Mouse (Mus musculus) right cerebral cortex, adult 2 months (tissue): Measurements from ENCODE around the gene Tpk1.
A peak's percentile ranks its signal among the peaks of the same experiment; 100 is the strongest.

Experiments
- DNase-seq, 2 experiments: peaks; one replicate each; pipeline ENCODE4 v3.0.0; 2021 to 2022; ENCODE audit warnings: low spot score in 2 of 2

Gene Tpk1

DNA sequence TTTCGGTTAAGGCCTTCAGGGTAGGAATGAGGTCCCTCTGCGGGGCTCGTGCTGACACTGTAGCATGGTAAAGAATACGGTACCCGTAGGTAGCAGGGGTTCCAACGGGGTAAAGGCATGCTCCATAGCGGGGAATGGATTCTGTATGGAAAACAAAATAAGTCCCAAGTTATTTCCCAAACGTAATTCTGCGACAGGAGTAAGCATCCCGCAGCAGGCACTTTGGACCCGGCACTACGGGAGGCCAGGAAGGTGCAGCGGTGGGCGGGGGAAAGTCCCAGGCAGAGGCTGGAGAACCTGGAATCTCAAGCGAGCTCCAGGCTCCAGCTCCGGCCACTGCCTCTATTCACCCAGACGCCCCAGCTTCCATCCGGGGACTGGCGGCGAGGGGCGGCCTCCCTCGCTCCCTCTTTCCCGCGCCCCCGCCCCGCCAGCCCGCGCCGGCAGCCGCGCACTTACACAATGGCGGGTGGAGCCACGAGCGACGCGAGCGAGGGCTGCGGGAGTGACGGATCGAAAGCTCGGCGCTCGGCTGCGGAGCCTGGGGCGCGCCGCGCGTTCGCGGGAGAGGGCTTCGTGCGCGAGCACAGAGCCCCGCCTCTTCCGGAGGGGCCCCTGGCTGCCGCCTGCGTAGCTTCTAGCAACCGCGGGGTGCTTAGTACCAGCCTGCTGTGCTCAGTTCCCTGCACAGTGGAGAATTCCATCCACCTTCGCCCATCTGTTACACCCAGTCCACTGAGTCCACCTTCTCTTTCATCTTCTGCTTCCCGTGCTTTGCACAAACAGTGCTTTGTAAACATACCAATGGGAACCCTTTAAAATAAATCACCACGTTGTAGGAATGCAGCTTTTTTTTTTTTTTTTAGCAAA is at the start of gene Tpk1:
Gene Tpk1 (minus strand): TSS at position 602 of the 870 bp plus-strand sequence.
- DNase-seq, result peak; percentile 91

DNA sequence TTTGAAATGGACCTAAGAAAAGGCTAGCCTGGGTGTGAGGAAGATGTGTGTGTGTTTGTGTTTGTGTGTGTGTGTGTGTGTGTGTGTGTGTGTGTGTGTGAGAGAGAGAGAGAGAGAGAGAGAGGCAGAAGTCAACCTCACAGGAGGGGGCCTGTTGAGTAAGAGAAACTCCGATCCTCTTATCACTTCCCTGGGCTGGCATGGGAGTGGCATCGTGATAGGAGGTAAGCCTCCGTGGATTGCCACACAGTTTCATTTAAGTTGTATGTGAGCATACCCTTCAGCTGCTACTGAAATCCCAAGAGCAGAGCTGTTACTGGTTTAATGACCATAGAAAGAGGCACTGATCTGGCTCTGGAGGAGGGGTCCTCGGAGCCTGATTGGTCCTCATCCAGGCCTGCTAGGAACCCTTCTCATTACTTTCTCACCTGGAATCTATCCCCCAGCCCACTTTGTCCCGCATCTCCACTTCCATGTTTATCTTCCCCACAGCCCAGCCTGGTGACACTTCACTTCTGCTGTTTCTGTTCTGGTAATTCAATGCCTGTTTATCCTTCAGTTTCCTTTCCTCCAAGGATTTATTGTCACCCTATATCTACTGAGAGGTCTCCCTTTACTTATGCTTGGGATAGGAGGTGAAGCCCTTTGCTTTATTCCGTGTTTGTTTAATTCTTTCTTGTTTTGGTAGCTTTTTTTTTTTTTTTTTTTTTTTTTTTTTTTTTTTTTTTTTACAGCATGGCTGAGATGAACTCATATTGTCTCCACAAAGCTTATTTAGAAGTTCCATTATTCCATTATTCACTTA is 36.9 kb upstream of the Tpk1 start:
- DNase-seq, result no peak

DNA sequence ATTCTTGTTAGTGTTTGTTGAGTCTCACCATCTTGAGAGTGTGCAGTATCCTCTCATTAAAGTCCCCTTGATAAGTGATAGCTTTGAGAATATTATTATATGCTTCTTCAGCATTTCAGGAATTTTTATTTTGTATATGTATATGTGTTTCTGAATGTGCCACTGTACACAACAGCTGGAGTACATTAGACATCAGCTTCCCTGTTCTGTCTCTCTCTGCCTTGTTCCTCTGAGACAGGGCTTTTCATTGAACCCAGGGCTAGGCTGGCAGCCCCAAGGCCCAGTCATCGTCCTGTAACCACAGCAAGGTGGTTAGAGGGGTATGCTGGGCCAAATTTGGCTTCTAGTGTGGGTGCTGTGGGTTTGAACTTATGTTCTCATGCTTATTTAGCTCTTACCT is 25.8 kb upstream of the Tpk1 start:
- no peak for DNase-seq

DNA sequence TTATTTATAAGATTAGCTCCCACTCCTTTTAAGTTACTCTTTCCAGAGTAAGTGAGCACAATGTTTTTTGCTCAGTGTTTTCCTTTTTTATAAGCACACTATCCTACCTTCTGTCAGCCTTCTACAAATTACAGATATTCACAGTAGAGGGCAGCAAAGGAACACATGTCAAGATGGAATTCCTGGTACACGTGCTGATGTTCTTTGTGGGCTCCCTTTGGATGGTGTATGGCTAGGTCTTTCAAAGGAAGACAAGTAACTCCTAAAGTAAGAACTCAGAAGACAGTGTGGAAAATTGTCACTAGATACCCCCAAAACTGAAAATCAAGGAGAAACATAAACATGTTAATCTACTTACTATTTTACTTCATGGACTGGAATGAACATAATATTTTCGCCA is 19.9 kb upstream of the Tpk1 start:
- DNase-seq, result peak in 1 of 2 experiments; percentile 25

DNA sequence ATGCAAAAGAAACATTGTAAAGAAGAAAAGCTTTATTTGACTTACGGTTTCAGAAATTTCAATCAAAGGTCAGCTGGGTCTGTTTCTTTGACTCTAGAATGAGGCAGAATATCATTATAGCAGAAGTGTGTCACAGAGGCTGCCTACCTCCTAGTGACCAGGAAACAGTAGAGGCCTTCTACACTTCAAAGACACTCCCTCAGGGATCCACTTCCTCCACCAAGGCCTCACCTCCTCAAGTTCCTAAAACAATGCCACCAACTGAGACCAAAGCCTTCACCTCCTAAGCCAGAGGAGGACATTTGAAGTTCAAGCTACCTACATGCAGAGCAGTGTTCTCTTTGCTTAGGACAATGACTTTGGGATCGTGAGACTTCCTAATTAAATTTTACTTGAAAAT is 16.5 kb upstream of the Tpk1 start:
- DNase-seq, result no peak

DNA sequence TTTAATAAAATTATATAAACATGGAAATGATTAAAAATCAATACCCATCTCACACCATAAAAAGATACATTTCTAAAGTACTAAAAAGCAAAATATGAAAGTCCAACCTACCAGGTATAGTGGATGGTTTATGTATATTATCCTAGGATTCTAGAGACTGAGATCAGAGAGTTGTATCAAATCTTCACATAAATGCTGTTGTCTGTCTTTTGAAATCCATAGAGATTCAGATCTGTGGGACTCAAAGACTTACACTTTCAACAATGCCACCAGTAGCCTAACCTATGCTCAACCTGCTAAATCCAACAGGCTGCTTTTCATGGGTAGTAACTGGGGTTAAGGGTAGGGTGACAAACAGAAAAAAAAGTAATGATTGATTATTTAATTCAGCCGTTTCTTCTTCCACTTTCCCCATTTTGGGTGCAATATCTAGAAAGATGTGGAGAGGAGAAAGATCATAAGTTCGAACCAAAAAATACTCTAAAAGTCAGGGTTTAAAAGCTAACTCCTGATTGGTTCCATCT is 12.7 kb upstream of the Tpk1 start:
- no peak for DNase-seq

DNA sequence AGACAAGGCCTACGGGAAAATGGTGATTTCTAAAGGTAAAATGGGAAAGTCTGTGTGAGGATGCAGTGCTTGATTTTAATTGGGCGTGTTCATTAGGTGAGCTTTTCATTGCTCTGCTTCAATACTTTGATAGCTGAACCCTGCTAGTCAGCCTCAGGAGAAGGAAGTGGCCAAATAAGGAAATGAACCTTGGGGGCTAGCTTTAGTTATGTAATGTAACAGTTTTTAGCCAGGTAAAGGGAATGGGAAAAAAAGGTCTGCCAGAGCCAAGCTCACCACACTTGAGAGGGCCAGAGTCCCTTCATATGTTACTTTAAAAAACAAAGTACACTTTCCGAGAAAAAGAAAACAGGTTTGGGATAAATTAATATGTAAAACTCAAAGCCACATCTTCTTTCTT is 11.5 kb upstream of the Tpk1 start:
- DNase-seq, result no peak

DNA sequence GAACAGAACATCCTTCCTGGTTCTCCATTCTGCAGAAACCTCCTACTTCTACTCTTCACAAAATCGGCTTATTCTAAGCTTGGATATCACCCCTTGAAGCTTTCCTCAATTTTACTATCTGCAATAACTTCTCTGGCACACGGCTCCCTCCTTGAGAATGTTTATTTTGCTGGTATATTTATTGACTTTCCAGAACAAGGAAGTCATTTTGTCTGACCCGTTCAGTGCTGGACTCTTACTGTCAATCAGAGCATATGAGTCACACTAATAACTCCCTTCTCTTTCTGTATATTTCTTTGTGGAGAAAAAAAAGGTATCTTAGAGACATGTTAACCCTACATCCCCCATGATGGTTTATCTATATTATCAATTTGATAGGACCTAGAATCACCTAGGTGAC is 10.1 kb upstream of the Tpk1 start:
- DNase-seq, result no peak

DNA sequence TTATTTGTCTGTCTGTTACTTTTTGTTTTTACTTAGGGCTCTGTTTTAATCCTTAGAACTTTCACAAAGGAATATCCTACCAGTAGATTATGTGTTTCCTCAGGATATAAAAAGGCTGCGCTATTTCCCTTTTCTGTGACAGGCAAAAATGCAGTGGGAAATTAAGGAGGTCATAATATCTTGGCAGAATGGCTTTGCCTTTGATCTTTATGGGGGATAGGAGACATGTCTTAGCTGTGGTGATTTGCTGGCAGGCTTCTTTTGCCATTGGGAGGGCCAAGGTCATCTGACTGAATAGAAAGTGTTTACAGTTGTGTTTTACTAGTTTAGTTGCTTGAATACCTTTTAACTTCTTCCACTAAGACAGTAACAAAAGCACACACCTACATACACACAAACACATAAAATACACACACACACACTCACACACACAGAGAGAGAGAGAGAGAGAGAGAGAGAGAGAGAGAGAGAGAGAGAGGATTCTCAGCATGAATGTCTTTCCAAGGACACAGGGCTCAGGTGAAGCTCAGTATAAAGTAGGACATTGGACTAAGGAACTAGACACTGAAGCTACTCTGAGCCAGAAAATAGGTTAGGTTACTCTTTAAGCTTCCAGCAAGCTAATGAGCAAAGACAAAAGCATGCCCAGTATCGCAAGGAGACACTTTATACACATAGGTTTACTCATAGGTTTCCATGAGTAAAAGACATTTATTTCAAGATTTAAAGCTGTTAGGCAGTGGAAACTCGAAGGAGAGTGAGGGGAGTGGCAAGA is 9.1 kb upstream of the Tpk1 start:
- no peak for DNase-seq

DNA sequence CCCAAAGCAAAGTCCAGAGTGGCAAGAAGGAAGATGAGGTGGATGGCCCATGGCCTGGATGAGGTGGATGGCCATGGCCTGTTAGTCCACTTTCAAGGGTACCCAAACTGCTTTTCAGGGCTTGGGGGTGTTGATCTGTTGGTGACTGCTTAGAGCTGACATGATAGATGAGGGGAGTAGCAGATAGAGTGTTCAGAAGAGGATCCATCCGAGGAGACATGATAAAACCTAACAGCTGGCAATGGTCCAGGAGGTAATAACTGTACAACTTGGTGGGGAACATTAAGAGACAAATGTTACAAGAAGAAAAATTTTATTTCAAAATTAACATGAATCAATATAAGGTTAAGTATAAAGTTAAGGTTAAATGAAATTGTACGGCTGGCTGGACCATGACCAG is 4.9 kb upstream of the Tpk1 start:
- no peak for DNase-seq

DNA sequence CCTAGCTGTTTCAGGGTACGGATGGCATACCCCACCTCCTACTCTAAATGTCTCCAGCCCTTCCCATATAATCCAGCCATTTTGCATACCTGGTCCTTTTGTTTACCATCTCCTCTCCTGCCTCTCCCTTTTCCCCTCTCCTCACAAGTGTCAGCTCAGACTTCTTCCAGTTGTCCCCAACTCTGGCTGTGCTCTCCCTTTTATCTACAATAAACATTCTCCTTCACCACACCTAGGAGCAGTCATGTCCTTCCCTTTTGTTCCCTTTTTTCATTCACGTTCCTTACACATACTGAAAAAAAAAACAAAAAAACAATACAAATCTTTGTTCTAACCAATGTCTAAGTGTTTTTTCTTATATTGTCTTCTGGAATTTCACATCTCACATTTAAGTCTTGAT is 1.6 kb upstream of the Tpk1 start:
- no peak for DNase-seq

DNA sequence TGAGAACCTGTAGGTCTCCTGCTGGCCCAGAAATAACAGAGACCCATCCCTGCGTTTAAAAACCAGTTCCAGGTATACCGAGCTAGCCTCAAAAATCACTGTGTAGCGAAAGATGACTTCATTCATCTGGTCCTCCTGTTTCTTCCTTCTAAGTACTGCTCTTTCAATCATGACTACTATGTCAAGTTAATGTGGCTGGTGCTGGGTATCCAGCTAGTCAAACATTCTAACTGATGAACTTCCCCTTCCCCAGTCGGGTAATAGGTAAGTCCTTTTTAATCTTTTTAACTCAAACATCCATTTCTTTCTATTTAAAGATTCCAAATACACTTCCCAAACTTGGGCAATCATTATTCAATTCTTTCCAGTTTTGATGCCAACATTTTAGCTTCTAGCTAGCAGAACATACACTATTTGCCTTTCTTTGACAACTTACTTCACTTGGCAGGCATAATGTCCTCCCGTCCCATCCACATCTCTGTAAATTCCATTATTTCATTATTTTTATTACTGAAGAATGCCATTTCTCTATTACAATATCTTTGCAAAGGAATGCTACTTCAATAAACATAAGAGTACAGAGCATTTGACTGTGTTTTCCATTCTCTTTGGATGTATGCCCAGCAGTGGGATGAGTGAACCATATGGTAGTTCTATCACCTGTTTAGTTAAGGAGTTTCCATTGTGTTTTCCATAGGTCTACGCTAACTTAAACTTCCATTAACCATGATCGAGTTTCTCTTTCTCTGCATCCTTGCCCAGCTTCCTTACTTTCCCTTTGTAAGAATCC is 728 bp upstream of the Tpk1 start:
- no peak for DNase-seq

DNA sequence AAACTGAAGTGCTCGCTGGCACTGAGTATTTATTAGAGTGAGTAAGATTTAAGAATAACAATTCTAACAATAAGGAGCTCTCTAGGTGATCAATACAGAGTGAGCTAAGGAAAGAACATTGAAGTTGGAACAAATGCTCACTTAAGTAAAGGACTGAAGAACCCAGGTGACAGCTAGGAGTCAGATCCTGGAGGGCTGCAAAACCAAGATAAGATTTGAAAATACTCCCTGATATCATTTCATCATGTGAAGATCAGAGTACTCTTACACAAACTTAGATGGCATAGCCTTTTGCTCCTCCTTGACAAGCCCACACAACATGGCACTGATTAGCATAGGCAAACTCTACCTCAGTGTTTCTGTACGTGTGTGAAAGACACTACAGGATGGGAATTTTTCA is 4.3 kb downstream of the Tpk1 start:
- DNase-seq, result no peak

DNA sequence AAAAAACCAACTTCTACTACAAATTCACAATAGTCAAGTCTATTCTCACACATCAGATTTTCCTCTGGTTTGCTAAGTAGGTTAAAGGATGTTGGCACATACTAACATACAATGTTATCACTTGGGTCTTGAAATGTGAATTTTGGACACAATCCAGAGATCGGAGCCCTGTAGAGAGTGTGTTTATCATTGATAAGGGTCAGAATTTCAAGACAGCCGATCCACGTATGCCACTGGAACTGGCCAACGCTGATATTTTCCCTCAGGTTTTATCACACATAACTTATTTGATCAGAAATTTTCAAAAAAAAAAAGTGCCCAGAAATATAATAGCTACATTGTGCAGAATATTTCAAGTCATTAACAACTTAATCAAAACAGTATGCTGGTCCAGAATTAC is 7.8 kb downstream of the Tpk1 start:
- DNase-seq, result no peak

DNA sequence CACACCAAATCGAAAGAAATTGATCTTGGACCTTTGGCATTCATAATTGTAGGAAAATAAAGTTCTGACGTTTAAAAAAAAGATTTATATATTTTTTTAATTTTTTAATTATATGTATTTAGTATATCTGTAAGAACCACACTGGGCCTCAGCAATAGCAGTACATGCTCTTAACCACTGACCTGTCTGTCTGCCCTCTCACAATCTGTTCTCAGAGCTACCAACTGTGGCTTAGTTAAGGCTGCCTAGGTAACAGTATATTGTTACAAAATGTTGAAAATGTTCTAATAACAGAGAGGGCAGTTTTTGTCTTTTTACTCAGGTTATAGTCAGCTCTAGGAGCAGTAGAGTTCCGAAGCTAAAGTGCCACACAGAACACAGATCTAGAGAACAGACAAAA is 8.2 kb downstream of the Tpk1 start:
- DNase-seq, result no peak

DNA sequence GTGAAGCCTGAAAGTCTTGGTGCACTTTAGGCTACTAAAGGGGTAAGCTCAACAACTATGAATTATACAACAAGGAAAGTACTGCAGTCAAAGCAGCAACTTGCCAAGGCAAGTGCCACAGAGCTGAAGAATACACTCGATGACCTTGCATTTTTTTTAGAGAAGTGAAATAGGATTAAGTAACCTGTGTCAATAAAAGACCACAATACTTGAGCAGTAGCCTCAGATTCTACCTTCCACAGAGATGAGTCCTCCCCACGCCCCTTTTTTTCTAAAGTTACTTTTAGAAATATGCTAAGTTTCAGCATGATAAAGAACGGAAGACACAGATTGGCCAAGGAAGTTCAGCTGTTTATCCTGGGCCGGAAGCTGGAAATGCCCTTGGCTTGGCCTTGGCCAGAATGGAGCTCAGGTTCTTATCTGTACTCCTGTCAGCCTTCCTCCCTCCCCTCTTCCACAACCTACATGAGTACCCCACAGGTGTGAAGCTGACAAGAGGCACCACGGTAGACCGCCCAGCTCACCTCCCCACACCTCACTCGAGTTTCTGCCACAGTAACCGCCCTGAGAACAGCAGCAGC is 11.1 kb downstream of the Tpk1 start:
- no peak for DNase-seq

DNA sequence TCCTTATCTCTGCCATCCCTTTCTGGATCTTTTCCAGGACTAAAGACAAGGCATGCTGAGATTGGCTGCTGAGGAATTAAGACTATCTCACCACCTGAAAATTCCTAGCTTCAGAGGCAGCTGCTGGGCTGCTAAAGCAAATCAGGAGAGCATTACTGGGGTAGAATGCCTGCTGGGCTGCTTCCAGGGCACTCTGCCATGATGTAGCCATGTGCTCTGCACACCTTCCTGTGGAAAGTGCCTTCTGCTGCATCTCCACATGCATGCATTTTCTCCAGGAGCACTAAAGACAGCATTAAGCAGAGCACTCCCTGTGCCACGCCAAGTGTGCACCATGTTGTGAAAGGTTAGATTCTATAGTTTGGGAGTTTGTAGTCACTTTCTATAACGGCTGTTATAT is 16.6 kb downstream of the Tpk1 start:
- DNase-seq, result no peak

DNA sequence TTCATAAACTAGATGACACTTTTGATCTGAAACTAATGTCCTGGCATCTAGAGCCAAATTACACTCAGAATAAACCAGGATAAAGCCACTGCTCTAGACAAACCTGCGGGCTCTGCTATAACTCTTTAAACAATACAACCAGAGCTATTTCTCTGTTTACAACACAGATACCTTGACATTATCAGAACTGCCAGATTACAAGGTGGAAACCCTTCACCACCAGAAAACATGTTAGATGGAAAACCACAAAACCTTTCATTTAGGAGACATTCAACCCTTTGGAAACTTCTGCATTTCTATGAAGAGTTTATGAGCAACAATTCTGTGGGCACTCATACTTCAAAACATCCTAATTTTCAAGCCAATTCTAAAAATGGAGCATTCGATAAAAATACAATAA is 20.4 kb downstream of the Tpk1 start:
- DNase-seq, result no peak

DNA sequence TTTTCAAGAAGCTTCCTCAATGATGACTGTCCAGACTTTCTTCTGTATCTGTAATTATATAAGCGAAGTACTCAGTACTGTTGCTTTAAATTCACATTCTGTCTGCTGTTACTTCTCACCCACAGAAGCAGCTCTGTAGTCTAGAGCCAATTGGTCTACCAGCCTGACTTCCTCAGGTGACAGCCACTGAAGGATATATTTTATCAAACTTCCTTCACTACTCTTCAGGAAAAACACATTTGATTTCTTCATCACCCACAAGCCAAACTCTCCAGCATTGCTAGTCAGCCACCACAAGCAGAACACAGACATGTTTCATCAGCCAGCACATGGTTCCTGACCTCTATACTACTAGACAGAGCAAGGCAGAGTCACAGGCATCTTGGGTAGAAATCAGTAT is 21.0 kb downstream of the Tpk1 start:
- DNase-seq, result no peak

DNA sequence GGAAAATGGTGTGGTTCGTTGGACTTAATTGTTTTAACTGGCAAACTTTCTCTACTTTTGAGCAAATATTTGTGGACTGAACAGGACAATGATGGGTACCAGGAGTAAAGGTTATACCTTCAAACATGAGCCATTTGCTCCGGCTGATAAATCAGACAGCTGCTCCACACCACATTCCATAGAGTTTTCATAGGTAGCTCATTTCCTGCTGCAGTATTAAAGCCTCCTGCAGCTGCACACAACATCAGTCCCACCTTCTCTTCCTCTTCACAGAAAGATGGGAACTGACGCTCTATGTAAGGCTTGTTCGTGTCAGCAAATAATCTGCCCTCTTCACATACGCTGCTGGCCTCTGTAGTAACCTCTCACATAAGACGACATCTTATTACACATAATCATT is 22.4 kb downstream of the Tpk1 start:
- DNase-seq, result no peak

DNA sequence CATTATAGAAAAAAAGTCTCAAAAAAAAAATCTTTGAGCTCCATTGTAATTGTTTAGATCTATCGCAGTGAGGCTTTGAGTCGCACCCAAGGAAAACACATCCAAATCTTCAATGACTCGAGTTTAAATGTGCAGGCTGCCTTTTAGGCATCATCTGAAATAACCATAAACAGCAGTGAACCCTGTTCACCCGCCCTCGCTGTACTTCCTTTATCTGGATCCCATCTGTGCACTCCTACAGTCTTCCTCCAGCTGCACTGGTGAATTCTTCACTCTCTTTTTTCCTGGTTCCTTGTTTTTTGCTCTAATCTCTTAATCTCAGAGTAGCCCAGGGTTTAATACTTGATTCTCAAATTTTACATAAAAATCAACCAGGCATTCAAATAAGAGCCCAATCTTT is 23.7 kb downstream of the Tpk1 start:
- DNase-seq, result peak; percentile 48 to 62
